Comparison of ENCODE assay signal across 8 mouse cellular contexts in genomic region chr2:168912051-168912891, GRCm38 (mm10). TPM values are rescaled to one million over a fixed set of nuclear protein-coding genes. Genes with fewer than 3 reads are reported as not detected.
DNase-seq lines count a peak whose midpoint lies in the region; ATAC-seq and TF ChIP-seq lines count a peak whose summit lies in the region.

No protein-coding gene starts in this region.

- H3K9ac ChIP-seq in heart, embryonic 13.5 days: peak overlapping the region; percentile 69
- H3K9ac ChIP-seq in forebrain, embryonic 12.5 days: peak overlapping the region; percentile 36; the same call in 1 of the 2 replicates
- peak overlapping the region; percentile 54 for H3K9ac ChIP-seq in midbrain, postnatal 0 days (replicated peaks; ENCODE audit: low read length, poor library complexity, severe bottlenecking)

- no peak overlapping the region for H3K27ac ChIP-seq in heart, embryonic 13.5 days (replicated peaks)
- no peak overlapping the region for H3K27ac ChIP-seq in forebrain, embryonic 12.5 days
- H3K27ac ChIP-seq in midbrain, postnatal 0 days (ENCODE audit: low read depth, low read length): 0 out of 2 replicates have a peak overlapping the region, but pooled peaks have one; percentile 26

- peaks cover 5% of the 10 kb centered on the region; the same call in 1 of the 2 replicates for H3K9me3 ChIP-seq in heart, embryonic 13.5 days
- no peaks in the 10 kb centered on the region for H3K9me3 ChIP-seq in forebrain, embryonic 12.5 days
- H3K9me3 ChIP-seq in midbrain, postnatal 0 days (ENCODE audit: low read length): no peaks in the 10 kb centered on the region

- no peaks in the 10 kb centered on the region for H3K36me3 ChIP-seq in heart, embryonic 13.5 days
- H3K36me3 ChIP-seq in forebrain, embryonic 12.5 days (replicated peaks): no peaks in the 10 kb centered on the region
- H3K36me3 ChIP-seq in midbrain, postnatal 0 days (ENCODE audit: insufficient read depth, low read length): no peaks in the 10 kb centered on the region

- peak overlapping the region; percentile 84 for H3K4me2 ChIP-seq in heart, embryonic 13.5 days
- peak overlapping the region; percentile 95 for H3K4me2 ChIP-seq in forebrain, embryonic 12.5 days
- H3K4me2 ChIP-seq in midbrain, postnatal 0 days (ENCODE audit: low read depth, low read length, poor library complexity, severe bottlenecking): peak overlapping the region; percentile 96

- TF ChIP-seq CTCF in midbrain, postnatal 0 days (IDR thresholded peaks at IDR 0.05): no peak

- H3K4me3 ChIP-seq in heart, embryonic 13.5 days: peak overlapping the region; percentile 61
- peak overlapping the region; percentile 52 for H3K4me3 ChIP-seq in forebrain, embryonic 12.5 days (replicated peaks)
- peak overlapping the region; percentile 62 for H3K4me3 ChIP-seq in midbrain, postnatal 0 days (ENCODE audit: low read depth, low read length)

- peaks cover 66% of the 10 kb centered on the region for H3K27me3 ChIP-seq in heart, embryonic 13.5 days (replicated peaks)
- H3K27me3 ChIP-seq in forebrain, embryonic 12.5 days: peaks cover 49% of the 10 kb centered on the region
- peaks cover 19% of the 10 kb centered on the region for H3K27me3 ChIP-seq in midbrain, postnatal 0 days (ENCODE audit: insufficient read depth, low read length)

- ATAC-seq in heart, embryonic 13.5 days (ENCODE audit: extremely low read depth, insufficient number of reproducible peaks, low FRiP score, low TSS enrichment): no peak
- peak; percentile 47 for ATAC-seq in forebrain, embryonic 12.5 days (ENCODE audit: low FRiP score)
- no peak for ATAC-seq in midbrain, postnatal 0 days (ENCODE audit: low FRiP score)

- under 1% methylated on average over 70 of the region's 70 CpGs for WGBS in heart, embryonic 13.5 days
- WGBS in forebrain, embryonic 12.5 days: under 1% methylated on average over 70 of the region's 70 CpGs
- under 1% methylated on average over 69 of the region's 70 CpGs for WGBS in midbrain, postnatal 0 days

- peaks cover 20% of the 10 kb centered on the region for H3K4me1 ChIP-seq in heart, embryonic 13.5 days
- H3K4me1 ChIP-seq in forebrain, embryonic 12.5 days: peaks cover 28% of the 10 kb centered on the region
- H3K4me1 ChIP-seq in midbrain, postnatal 0 days (ENCODE audit: insufficient read depth, low read length): peaks cover 6% of the 10 kb centered on the region; the same call in 1 of the 2 replicates

- no peak for DNase-seq in heart, adult 8-10 months (ENCODE audit: low spot score)
- DNase-seq in ZHBTc4 (ENCODE audit: low read depth, low spot score): peak; percentile 78
- peak; percentile 35 for DNase-seq in kidney, postnatal 14 days
- DNase-seq in midbrain, postnatal 0 days (ENCODE audit: low spot score): peak; percentile 16
- DNase-seq in ovary, postnatal 14 days (ENCODE audit: low spot score): no peak
- DNase-seq in adipocyte (ENCODE audit: low spot score): no peak

RNA-seq across cellular contexts. Expression of gene Zfp64, which starts 43.1 kb away (rescaled TPM):
- 15.1 and 16.8 TPM in 2 replicates for polyA plus RNA-seq in heart, embryonic 13.5 days (2015; fragmentation: Nextera tagmentation; extraction: Ambion mirVana)
- total RNA-seq in heart, adult 8-10 months (2022): 1 to 10 TPM; 6.4 to 8.6 (median 7.9) TPM
- polyA plus RNA-seq in forebrain, embryonic 12.5 days (2016; fragmentation: Nextera tagmentation; extraction: Ambion mirVana): 35.5 and 38.0 TPM in 2 replicates
- 37.9 and 57.7 TPM in 2 replicates for total RNA-seq in midbrain, postnatal 0 days (2014; rRNA removed)
- 33.5 and 34.2 TPM in 2 replicates for polyA plus RNA-seq in midbrain, postnatal 0 days (2015; fragmentation: Nextera tagmentation; extraction: Ambion mirVana)

Comparison
In these comparisons a context has a peak if more than half of its experiments do, and no peak if none do; other contexts are left out.
1. DNase-seq: peak in ZHBTc4 (single experiment), kidney, postnatal 14 days (single experiment) and midbrain, postnatal 0 days (single experiment); none in heart, adult 8-10 months (single experiment), ovary, postnatal 14 days (single experiment) and adipocyte (single experiment).
2. Peak in every context shown above with its lines, with median percentiles within 50 percentile points of each other: H3K4me2 ChIP-seq, H3K4me3 ChIP-seq and H3K9ac ChIP-seq.